Mouse (Mus musculus): Measurements from ENCODE around the gene 2210017I01Rik.

2210017I01Rik gene

GRCm38 (mm10) chr3:92565418-92565817, 41.9 kb downstream of the 2210017I01Rik start:
- DNase-seq (ENCODE audit: low spot score in 2 of 2) = no peak
